Mouse (Mus musculus) MEL (cell line): Measurements from ENCODE around the gene Ctsh. TPM values are rescaled to one million over a fixed set of nuclear protein-coding genes. Genes with fewer than 3 reads are reported as not detected.

Experiments
- DNase-seq: peaks from one replicate; pipeline ENCODE4 v3.0.0; 2011; ENCODE audit warnings: low read depth, low spot score
- H3K27ac ChIP-seq: 2 replicates; pipeline ENCODE4 v1.5.1; 2012; ENCODE audit warnings: low read depth, mild to moderate bottlenecking, control low read depth, low read length, moderate library complexity; ENCODE audit not compliant: control insufficient read depth
- H3K27me3 ChIP-seq, 2 experiments: fragments of 150-350 bp in 1 of 2; sonication (generic) in 1 of 2; 2 replicates each; pipeline ENCODE4 v1.6.1; 2012; ENCODE audit warnings: low read length in 2 of 2, mild to moderate bottlenecking in 2 of 2, improper control_type of control experiment in 1 of 2, moderate library complexity in 1 of 2; ENCODE audit not compliant: insufficient read depth in 2 of 2, control insufficient read depth in 1 of 2
- H3K36me3 ChIP-seq, 2 experiments: 2 replicates each; pipeline ENCODE4 v1.6.1; 2012 to 2014; ENCODE audit warnings: low read length in 2 of 2, improper control_type of control experiment in 1 of 2, inconsistent platforms in 1 of 2, mild to moderate bottlenecking in 1 of 2; ENCODE audit not compliant: insufficient read depth in 2 of 2, control insufficient read depth in 1 of 2
- H3K4me1 ChIP-seq, 2 experiments: fragments of 150-350 bp in 1 of 2; sonication (generic) in 1 of 2; 2 replicates each; pipeline ENCODE4 v1.6.1; 2012; ENCODE audit warnings: low read length in 2 of 2, improper control_type of control experiment in 1 of 2, mild to moderate bottlenecking in 1 of 2; ENCODE audit not compliant: insufficient read depth in 2 of 2, control insufficient read depth in 1 of 2
- H3K4me3 ChIP-seq, 2 experiments: fragments of 150-350 bp in 1 of 2; sonication (generic) in 1 of 2; 2 replicates each; pipeline ENCODE4 v1.5.1; 2012; ENCODE audit warnings: low read depth in 2 of 2, low read length in 2 of 2, mild to moderate bottlenecking in 2 of 2, moderate library complexity in 2 of 2, control low read depth in 1 of 2, improper control_type of control experiment in 1 of 2; ENCODE audit not compliant: control insufficient read depth in 1 of 2, insufficient read depth in 1 of 2
- H3K79me2 ChIP-seq: 2 replicates; pipeline ENCODE4 v1.6.1; 2012; ENCODE audit warnings: mild to moderate bottlenecking, low read length, moderate library complexity; ENCODE audit not compliant: control insufficient read depth, poor library complexity, insufficient read depth
- H3K9ac ChIP-seq: 2 replicates; pipeline ENCODE4 v1.6.1; 2012; ENCODE audit warnings: low read depth, mild to moderate bottlenecking, control low read depth, low read length, moderate library complexity; ENCODE audit not compliant: control insufficient read depth, poor library complexity, severe bottlenecking
- H3K9me3 ChIP-seq: fragments of 150-350 bp; sonication (generic); replicated peaks from 2 replicates; pipeline ENCODE4 v1.6.1; 2012; ENCODE audit warnings: mild to moderate bottlenecking, low read length, improper control_type of control experiment, moderate library complexity; ENCODE audit not compliant: insufficient read depth
- BHLHE40 ChIP-seq: IDR thresholded peaks from 2 replicates; pipeline ENCODE4 v1.6.1; 2012; ENCODE audit warnings: low read depth, mild to moderate bottlenecking, inconsistent platforms, low read length, improper control_type of control experiment, borderline replicate concordance
- CHD1 ChIP-seq: IDR thresholded peaks from 2 replicates; pipeline ENCODE4 v1.6.1; 2012; ENCODE audit warnings: low read depth, mild to moderate bottlenecking, inconsistent platforms, low read length, improper control_type of control experiment
- CHD2 ChIP-seq: IDR thresholded peaks from 2 replicates; pipeline ENCODE4 v1.6.1; 2011; ENCODE audit warnings: low read length, improper control_type of control experiment
- E2F4 ChIP-seq: IDR thresholded peaks from 2 replicates; pipeline ENCODE4 v1.6.1; 2011; ENCODE audit warnings: low read depth, low read length, improper control_type of control experiment, borderline replicate concordance
- ELF1 ChIP-seq: IDR thresholded peaks from 2 replicates; pipeline ENCODE4 v1.6.1; 2014; ENCODE audit warnings: low read depth, mild to moderate bottlenecking, inconsistent platforms, low read length, improper control_type of control experiment, moderate library complexity
- EP300 ChIP-seq, 2 experiments: IDR thresholded peaks; 2 replicates each; pipeline ENCODE4 v1.6.1; 2011; ENCODE audit warnings: improper control_type of control experiment in 2 of 2, low read length in 2 of 2, low read depth in 1 of 2, mild to moderate bottlenecking in 1 of 2
- ETS1 ChIP-seq: IDR thresholded peaks from 2 replicates; pipeline ENCODE4 v1.6.1; 2012; ENCODE audit warnings: low read depth, mild to moderate bottlenecking, inconsistent platforms, low read length, improper control_type of control experiment, moderate library complexity
- GATA1 ChIP-seq: IDR thresholded peaks from 2 replicates; pipeline ENCODE4 v1.6.1; 2011; ENCODE audit warnings: low read depth, low read length, improper control_type of control experiment
- HCFC1 ChIP-seq: IDR thresholded peaks from 2 replicates; pipeline ENCODE4 v1.6.1; 2012; ENCODE audit warnings: low read depth, mild to moderate bottlenecking, inconsistent platforms, low read length, improper control_type of control experiment, moderate library complexity
- JUND ChIP-seq: IDR thresholded peaks from 2 replicates; pipeline ENCODE4 v1.6.1; 2011; ENCODE audit warnings: low read depth, mild to moderate bottlenecking, improper control_type of control experiment, low read length
- KAT2A ChIP-seq: conservative IDR thresholded peaks from 2 replicates; pipeline ENCODE4 v1.6.1; 2012; ENCODE audit warnings: low read depth, low read length, improper control_type of control experiment, inconsistent platforms
- MAFK ChIP-seq: IDR thresholded peaks from 2 replicates; pipeline ENCODE4 v1.6.1; 2011; ENCODE audit warnings: low read depth, mild to moderate bottlenecking, low read length, improper control_type of control experiment, borderline replicate concordance
- MAX ChIP-seq: IDR thresholded peaks from 2 replicates; pipeline ENCODE4 v1.6.1; 2011; ENCODE audit warnings: low read length, improper control_type of control experiment
- MAZ ChIP-seq: IDR thresholded peaks from 2 replicates; pipeline ENCODE4 v1.6.1; 2012; ENCODE audit warnings: low read depth, mild to moderate bottlenecking, inconsistent platforms, low read length, improper control_type of control experiment
- MEF2A ChIP-seq: IDR thresholded peaks from 2 replicates; pipeline ENCODE4 v1.6.1; 2014; ENCODE audit warnings: low read depth, mild to moderate bottlenecking, inconsistent platforms, low read length, improper control_type of control experiment; ENCODE audit not compliant: poor library complexity, insufficient replicate concordance, severe bottlenecking; ENCODE audit errors: extremely low read depth
- MXI1 ChIP-seq: IDR thresholded peaks from 2 replicates; pipeline ENCODE4 v1.6.1; 2011; ENCODE audit warnings: mild to moderate bottlenecking, low read depth, low read length, improper control_type of control experiment
- NELFE ChIP-seq: IDR thresholded peaks from 2 replicates; pipeline ENCODE4 v1.6.1; 2011; ENCODE audit warnings: low read depth, low read length, improper control_type of control experiment
- NRF1 ChIP-seq: IDR thresholded peaks from 2 replicates; pipeline ENCODE4 v1.6.1; 2014; ENCODE audit warnings: low read depth, mild to moderate bottlenecking, inconsistent platforms, low read length, improper control_type of control experiment, moderate library complexity; ENCODE audit not compliant: poor library complexity, insufficient read depth, severe bottlenecking
- POLR2A ChIP-seq, 2 experiments: IDR thresholded peaks; 2 replicates each; pipeline ENCODE4 v1.6.1; 2011 to 2012; ENCODE audit warnings: low read length in 2 of 2, mild to moderate bottlenecking in 2 of 2, control low read depth in 1 of 2, improper control_type of control experiment in 1 of 2, low read depth in 1 of 2, moderate library complexity in 1 of 2; ENCODE audit not compliant: control insufficient read depth in 1 of 2, insufficient read depth in 1 of 2, poor library complexity in 1 of 2
- RAD21 ChIP-seq: IDR thresholded peaks from 2 replicates; pipeline ENCODE4 v1.6.1; 2011; ENCODE audit warnings: mild to moderate bottlenecking, low read depth, low read length, improper control_type of control experiment
- RCOR1 ChIP-seq: IDR thresholded peaks from 2 replicates; pipeline ENCODE4 v1.6.1; 2012; ENCODE audit warnings: low read depth, mild to moderate bottlenecking, inconsistent platforms, low read length, improper control_type of control experiment
- SIN3A ChIP-seq: IDR thresholded peaks from 2 replicates; pipeline ENCODE4 v1.6.1; 2012; ENCODE audit warnings: low read length, improper control_type of control experiment, inconsistent platforms
- SMC3 ChIP-seq: IDR thresholded peaks from 2 replicates; pipeline ENCODE4 v1.6.1; 2011; ENCODE audit warnings: low read depth, low read length, improper control_type of control experiment
- TBP ChIP-seq: IDR thresholded peaks from 2 replicates; pipeline ENCODE4 v1.8.0; 2011; ENCODE audit warnings: low read depth, low read length, improper control_type of control experiment
- TCF12 ChIP-seq: IDR thresholded peaks from 2 replicates; pipeline ENCODE4 v1.6.1; 2014; ENCODE audit warnings: low read depth, mild to moderate bottlenecking, inconsistent platforms, low read length, improper control_type of control experiment, moderate library complexity
- USF2 ChIP-seq, 2 experiments: IDR thresholded peaks; 2 replicates each; pipeline ENCODE4 v1.6.1; 2011 to 2012; ENCODE audit warnings: improper control_type of control experiment in 2 of 2, low read length in 2 of 2, borderline replicate concordance in 1 of 2, inconsistent platforms in 1 of 2, low read depth in 1 of 2, mild to moderate bottlenecking in 1 of 2; ENCODE audit not compliant: insufficient read depth in 1 of 2
- ZC3H11A ChIP-seq: IDR thresholded peaks from 2 replicates; pipeline ENCODE4 v1.6.1; 2012; ENCODE audit warnings: low read depth, mild to moderate bottlenecking, inconsistent platforms, low read length, improper control_type of control experiment
- ZKSCAN1 ChIP-seq: IDR thresholded peaks from 2 replicates; pipeline ENCODE4 v1.6.1; 2012; ENCODE audit warnings: low read depth, mild to moderate bottlenecking, inconsistent platforms, low read length, improper control_type of control experiment, moderate library complexity
- ZMIZ1 ChIP-seq: IDR thresholded peaks from 2 replicates; pipeline ENCODE4 v1.6.1; 2012; ENCODE audit warnings: low read depth, mild to moderate bottlenecking, inconsistent platforms, low read length, improper control_type of control experiment, moderate library complexity
- polyA plus RNA-seq, 2 experiments: library from polyadenylated mRNA; stranded (reverse) in 1 of 2; unstranded in 1 of 2; fragments of >175 nt in 1 of 2; fragments of >200 nt in 1 of 2; gene quantifications; 2 replicates each; pipeline versions ENCODE4 v1.2.1 to v1.2.4; 2012; ENCODE audit warnings: low replicate concordance in 2 of 2, low read depth in 1 of 2; ENCODE audit not compliant: insufficient read length in 2 of 2, insufficient read depth in 1 of 2, missing spikeins in 1 of 2
- total RNA-seq: library from RNA; depleted of rRNA; stranded (reverse); fragments of 300-350 nt; gene quantifications from 2 replicates; pipeline ENCODE4 v1.2.3, GENCODE M21; 2012

Ctsh gene
- total and polyA plus RNA-seq, 3 experiments: not detected

DNA sequence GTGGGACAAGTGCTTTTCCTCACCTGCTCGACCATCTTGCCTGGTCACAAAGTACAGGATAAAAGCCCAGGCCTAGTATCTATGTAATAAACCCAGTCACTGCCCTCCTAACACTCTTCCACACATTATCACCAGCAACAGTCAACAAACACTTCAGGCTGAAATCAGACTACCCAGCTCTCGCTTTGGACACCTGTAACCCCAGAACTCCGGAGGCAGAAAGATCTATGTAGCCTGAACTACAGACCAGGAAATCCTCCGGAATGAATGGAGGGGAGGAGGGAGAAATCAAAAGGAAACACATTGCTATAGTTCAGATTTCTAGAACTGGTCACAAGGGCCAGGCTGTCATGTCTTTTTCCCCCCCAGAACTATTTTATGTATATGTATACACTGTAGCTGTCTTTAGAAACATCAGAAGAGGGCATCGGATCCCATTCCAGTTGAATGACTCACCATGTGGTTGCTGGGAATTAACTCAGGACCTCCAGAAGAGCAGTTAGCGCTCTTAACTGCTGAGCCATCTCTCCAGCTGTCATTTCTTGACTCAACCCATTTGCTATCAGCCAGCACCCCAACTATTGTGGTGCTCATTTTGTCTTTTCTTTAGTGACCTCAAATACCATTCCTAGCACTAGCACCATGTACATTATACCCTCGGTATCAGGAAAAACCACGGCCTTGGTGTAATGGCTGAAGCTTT, 31.0 kb downstream of the Ctsh start:
- Histone ChIP-seq H3K27me3 (no peaks in the 10 kb centered on the region), H3K27ac (no peak overlapping the region), H3K79me2 (no peaks in the 10 kb centered on the region), H3K9ac (no peak overlapping the region), H3K9me3 (no peaks in the 10 kb centered on the region), H3K4me1 (no peaks in the 10 kb centered on the region), H3K36me3 (peaks cover 0 to 2% of the 10 kb centered on the region in 2 experiments; a peak in 2 of 4 replicates), H3K4me3 (no peak overlapping the region)
- no peak for DNase-seq
- no peak for TF ChIP-seq POLR2A (IDR thresholded peaks at IDR 0.05; ENCODE audit: control insufficient read depth in 1 of 2, insufficient read depth in 1 of 2, low read depth in 1 of 2, low read length in 2 of 2, poor library complexity in 1 of 2)
- TF ChIP-seq ETS1: no peak
- no peak for TF ChIP-seq NELFE
- no peak for TF ChIP-seq KAT2A
- no peak for TF ChIP-seq TCF12
- no peak for TF ChIP-seq ZMIZ1
- no peak for TF ChIP-seq SMC3
- no peak for TF ChIP-seq MAFK
- TF ChIP-seq EP300 (IDR thresholded peaks at IDR 0.05; ENCODE audit: low read depth in 1 of 2, low read length in 2 of 2): no peak
- no peak for TF ChIP-seq GATA1
- no peak for TF ChIP-seq CHD1
- no peak for TF ChIP-seq RCOR1
- TF ChIP-seq TBP: no peak
- no peak for TF ChIP-seq BHLHE40
- TF ChIP-seq RAD21: no peak
- no peak for TF ChIP-seq ZKSCAN1
- TF ChIP-seq ZC3H11A: no peak
- TF ChIP-seq MXI1: no peak

DNA sequence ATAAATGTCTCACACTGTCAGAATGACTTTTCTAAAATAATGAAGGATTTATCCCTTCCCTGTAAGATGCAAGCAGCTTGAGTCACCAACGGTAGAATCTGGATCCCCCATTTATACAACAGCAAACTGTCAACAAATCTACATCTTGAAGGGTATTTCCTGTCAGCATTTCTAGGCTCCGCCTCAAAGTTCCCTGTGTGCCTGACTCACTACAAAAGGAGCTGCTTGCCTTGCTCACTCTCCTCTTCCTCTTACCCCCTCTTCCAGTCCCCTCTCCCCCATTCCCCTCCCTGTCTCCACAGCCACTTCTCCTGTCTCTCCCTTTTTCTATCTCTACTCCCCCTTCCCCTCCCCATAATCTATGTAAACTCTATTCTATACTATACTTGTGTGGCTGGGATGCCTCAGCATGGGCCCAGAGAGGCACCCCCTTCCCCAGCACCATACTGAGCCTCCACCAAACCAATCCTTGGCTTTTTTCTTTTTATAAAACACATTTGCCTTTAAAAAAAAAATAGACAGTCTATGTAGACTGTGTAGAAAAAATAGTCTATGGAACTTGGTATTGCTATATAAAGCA, 34.0 kb downstream of the Ctsh start:
- H3K9me3 ChIP-seq: no peaks in the 10 kb centered on the region
- no peaks in the 10 kb centered on the region for H3K4me1 ChIP-seq
- no peak overlapping the region for H3K4me3 ChIP-seq
- no peak for DNase-seq
- no peak overlapping the region for H3K9ac ChIP-seq
- H3K79me2 ChIP-seq: no peaks in the 10 kb centered on the region
- no peak overlapping the region for H3K27ac ChIP-seq
- H3K27me3 ChIP-seq: no peaks in the 10 kb centered on the region
- TF ChIP-seq SIN3A (no peak), JUND (no peak), MEF2A (no peak), USF2 (IDR thresholded peaks at IDR 0.05; ENCODE audit: borderline replicate concordance in 1 of 2, insufficient read depth in 1 of 2, low read depth in 1 of 2, low read length in 2 of 2) (no peak), EP300 (IDR thresholded peaks at IDR 0.05; ENCODE audit: low read depth in 1 of 2, low read length in 2 of 2) (no peak), RAD21 (no peak), MAX (no peak), HCFC1 (no peak), SMC3 (no peak), ZKSCAN1 (no peak), ELF1 (no peak), CHD2 (no peak), POLR2A (IDR thresholded peaks at IDR 0.05; ENCODE audit: control insufficient read depth in 1 of 2, insufficient read depth in 1 of 2, low read depth in 1 of 2, low read length in 2 of 2, poor library complexity in 1 of 2) (no peak), MAZ (no peak), ZMIZ1 (no peak), RCOR1 (no peak), E2F4 (no peak), NRF1 (no peak), MAFK (no peak), CHD1 (no peak)
- peaks cover 0 to 21% of the 10 kb centered on the region in 2 experiments; a peak in 3 of 4 replicates for H3K36me3 ChIP-seq
